Mouse (Mus musculus) embryonic facial prominence, embryonic 15.5 days (tissue): Measurements from ENCODE around the gene Rpl29. TPM values are rescaled to one million over a fixed set of nuclear protein-coding genes. Genes with fewer than 3 reads are reported as not detected.
A peak's percentile ranks its signal among the peaks of the same experiment; 100 is the strongest.

Experiments
- ATAC-seq: fragments of 200-750 bp; cut with Nextera tagmentation; 2 replicates; pipeline ENCODE4 v1.8.0; 2017; ENCODE audit warnings: low read depth, moderate TSS enrichment; ENCODE audit not compliant: insufficient number of reproducible peaks, low FRiP score, low TSS enrichment
- H3K27ac ChIP-seq: fragments of 300-500 bp; sonication (generic); replicated peaks from 2 replicates; pipeline ENCODE4 v1.5.1; 2015; ENCODE audit warnings: mild to moderate bottlenecking, inconsistent platforms
- H3K27me3 ChIP-seq: fragments of 300-500 bp; sonication (generic); 2 replicates; pipeline ENCODE4 v1.6.1; 2015; ENCODE audit warnings: inconsistent platforms
- H3K36me3 ChIP-seq: fragments of 300-500 bp; sonication (generic); 2 replicates; pipeline ENCODE4 v1.6.1; 2015; ENCODE audit warnings: mild to moderate bottlenecking, inconsistent platforms
- H3K4me1 ChIP-seq: fragments of 300-500 bp; sonication (generic); 2 replicates; pipeline ENCODE4 v1.6.1; 2015; ENCODE audit warnings: inconsistent platforms
- H3K4me2 ChIP-seq: fragments of 300-500 bp; sonication (generic); replicated peaks from 2 replicates; pipeline ENCODE4 v1.6.1; 2015; ENCODE audit warnings: mild to moderate bottlenecking, inconsistent platforms
- H3K4me3 ChIP-seq: fragments of 300-500 bp; sonication (generic); replicated peaks from 2 replicates; pipeline ENCODE4 v1.5.1; 2015; ENCODE audit warnings: mild to moderate bottlenecking, inconsistent platforms
- H3K9ac ChIP-seq: fragments of 300-500 bp; sonication (generic); 2 replicates; pipeline ENCODE4 v1.6.1; 2015; ENCODE audit warnings: inconsistent platforms
- H3K9me3 ChIP-seq: fragments of 300-500 bp; sonication (generic); replicated peaks from 2 replicates; pipeline ENCODE4 v1.6.1; 2016; ENCODE audit warnings: inconsistent platforms
- WGBS: fragments of 180-500 bp; shearing (Covaris S2); methylation state at CpG from one replicate; pipeline ENCODE4 v1.1.7; 2015; 5-methylcytosine and 5-hydroxymethylcytosine counted together
- polyA plus RNA-seq: library from polyadenylated mRNA; unstranded; fragments of >200 nt; fragmentation: Nextera tagmentation; extraction: Ambion mirVana; gene quantifications from 2 replicates; pipeline ENCODE4 v1.2.1, GENCODE M21; 2015

The Rpl29 gene
- polyA plus RNA-seq, 1 experiment from 2014 or later = 957 TPM

DNA sequence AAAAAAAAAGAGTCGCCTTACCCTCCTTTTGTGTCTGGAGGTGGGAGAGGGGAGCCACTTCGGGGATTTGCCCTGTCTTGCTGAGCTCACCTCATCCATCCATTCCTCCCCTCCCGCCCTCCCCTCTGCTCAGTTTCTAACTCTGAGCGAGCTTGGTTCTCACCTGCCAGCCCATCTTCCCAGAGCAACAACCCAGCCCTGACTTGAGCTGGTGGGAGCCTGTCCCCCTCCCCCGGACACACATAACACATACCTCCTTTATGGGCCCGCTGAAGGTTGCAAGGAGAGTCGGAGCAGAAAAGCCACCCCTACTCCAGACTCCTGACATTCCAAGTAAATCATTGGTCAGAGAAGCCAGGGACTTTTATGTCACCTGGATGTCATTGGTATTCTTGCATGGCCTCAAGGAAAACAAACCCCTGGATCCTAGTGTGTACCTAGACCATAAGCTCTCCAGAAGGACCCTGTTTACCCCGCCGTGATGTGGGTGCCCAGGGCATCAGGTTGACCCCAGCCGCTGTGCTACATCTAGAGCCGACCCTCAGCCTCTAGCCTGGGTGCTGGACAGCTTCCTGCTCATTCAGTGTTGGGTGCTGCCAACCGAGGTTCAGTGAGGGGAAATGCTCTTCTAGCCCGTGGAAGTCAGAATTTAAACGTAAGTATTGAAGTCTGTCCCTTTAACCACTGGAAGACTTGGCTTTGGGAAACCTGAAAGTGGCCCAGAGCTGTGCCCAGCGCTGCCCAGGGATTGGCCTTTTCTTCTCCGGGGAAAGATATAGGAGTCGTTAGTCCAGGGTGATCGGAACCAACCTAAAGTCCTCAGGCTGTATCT is 8.0 kb upstream of the Rpl29 start:
- Histone ChIP-seq H3K36me3 (no peaks in the 10 kb centered on the region), H3K4me3 (peak overlapping the region; percentile 18), H3K27ac (peak overlapping the region; percentile 17), H3K4me1 (peaks cover 51% of the 10 kb centered on the region), H3K4me2 (peak overlapping the region; percentile 45), H3K9me3 (no peaks in the 10 kb centered on the region), H3K9ac (no peak overlapping the region), H3K27me3 (no peaks in the 10 kb centered on the region)
- no peak for ATAC-seq
- 7% methylated on average over 18 of the region's 18 CpGs for WGBS

DNA sequence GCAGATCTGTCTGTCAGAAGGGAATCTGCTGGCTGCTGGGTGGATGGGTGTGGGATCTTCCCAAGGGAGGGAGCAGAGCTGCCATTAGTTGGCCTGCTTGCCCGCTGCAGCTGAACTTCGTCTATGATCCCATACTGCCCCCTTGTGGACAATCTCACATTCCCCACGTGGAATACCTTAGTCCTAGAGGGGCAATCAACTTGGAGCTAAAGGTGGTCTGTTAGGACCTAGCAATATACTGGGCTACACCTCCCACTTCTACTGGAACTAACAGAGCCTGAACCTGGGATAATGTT is 7.4 kb upstream of the Rpl29 start:
- Histone ChIP-seq H3K36me3 (no peaks in the 10 kb centered on the region), H3K4me3 (peak overlapping the region; percentile 18), H3K27me3 (no peaks in the 10 kb centered on the region), H3K9ac (no peak overlapping the region), H3K9me3 (no peaks in the 10 kb centered on the region), H3K4me1 (peaks cover 51% of the 10 kb centered on the region), H3K27ac (peak overlapping the region; percentile 17; the same call in 1 of the 2 replicates), H3K4me2 (peak overlapping the region; percentile 45)
- 1% methylated on average over 3 of the region's 3 CpGs for WGBS
- ATAC-seq = peak; percentile 77

DNA sequence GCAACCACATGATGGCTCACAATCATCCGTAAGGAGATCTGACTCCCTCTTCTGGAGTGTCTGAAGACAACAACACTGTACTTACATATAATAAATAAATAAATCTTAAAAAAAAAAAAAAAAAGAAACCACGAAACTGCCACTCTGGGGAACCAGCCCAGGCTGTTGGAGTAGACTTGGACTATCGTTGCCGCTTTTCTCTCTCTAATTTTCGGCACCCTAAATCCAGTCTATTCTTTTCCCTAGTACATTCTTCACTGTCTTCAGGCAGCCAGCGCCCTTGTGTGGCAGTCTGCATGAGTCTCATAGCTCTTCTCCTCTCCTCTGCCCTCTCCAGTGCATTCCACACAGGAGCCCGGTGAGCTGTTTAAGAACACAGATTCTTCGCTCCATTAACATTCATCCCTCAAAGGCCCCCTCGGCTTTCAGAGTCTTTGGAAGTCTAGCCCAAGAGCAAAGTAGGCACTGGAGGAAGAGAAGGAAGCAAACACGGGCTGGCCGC is 484 bp upstream of the Rpl29 start:
- Histone ChIP-seq H3K4me1 (peaks cover 12% of the 10 kb centered on the region), H3K9ac (peak overlapping the region; percentile 44; the same call in 1 of the 2 replicates), H3K27ac (peak overlapping the region; percentile 98), H3K4me3 (peak overlapping the region; percentile 62), H3K9me3 (no peaks in the 10 kb centered on the region), H3K4me2 (peak overlapping the region; percentile 68), H3K27me3 (no peaks in the 10 kb centered on the region), H3K36me3 (peaks cover 32% of the 10 kb centered on the region)
- peak; percentile 27 for ATAC-seq
- 13% methylated on average over 11 of the region's 11 CpGs for WGBS

DNA sequence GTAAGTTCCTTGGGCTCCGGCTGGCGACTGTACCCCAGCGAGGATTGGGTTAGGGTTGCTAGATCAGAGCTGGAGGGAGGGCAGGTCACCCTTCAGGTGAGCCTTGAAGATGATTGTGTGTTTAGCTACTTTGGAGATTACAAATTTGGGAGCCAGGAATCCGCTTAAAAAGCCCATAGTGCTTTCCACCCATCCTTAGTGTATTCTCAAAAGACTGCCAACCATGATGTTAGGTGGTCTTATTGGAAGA is 686 bp downstream of the Rpl29 start:
- H3K27ac ChIP-seq = peak overlapping the region; percentile 98
- WGBS = 4% methylated on average over 4 of the region's 4 CpGs
- peak overlapping the region; percentile 62 for H3K4me3 ChIP-seq
- ATAC-seq = no peak
- H3K4me2 ChIP-seq = peak overlapping the region; percentile 68
- H3K36me3 ChIP-seq = peaks cover 41% of the 10 kb centered on the region
- H3K4me1 ChIP-seq = peaks cover 12% of the 10 kb centered on the region
- peak overlapping the region; percentile 95 for H3K9ac ChIP-seq
- H3K27me3 ChIP-seq = no peaks in the 10 kb centered on the region
- H3K9me3 ChIP-seq = no peaks in the 10 kb centered on the region

DNA sequence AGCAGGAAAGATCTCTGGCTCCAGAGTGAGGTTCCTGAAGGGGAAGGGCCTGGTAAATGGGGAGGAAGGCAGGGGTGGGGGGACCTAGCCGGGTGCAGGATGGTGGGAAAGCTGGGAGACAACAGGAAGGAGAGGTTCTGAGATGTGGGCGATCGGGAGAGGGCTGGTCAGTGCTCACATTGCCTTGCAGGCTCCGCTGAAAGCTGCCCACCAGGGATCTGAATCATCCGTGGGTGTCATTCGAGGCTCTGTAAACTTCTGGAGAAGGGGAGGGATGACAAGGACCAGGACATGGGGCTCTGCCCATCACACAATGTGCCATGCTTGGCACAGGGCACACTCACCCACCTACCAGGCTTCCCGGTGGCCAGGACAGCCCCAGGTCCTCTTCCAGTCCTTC is 4.1 kb downstream of the Rpl29 start:
- Histone ChIP-seq H3K4me1 (peaks cover 25% of the 10 kb centered on the region), H3K4me3 (no peak overlapping the region), H3K36me3 (peaks cover 43% of the 10 kb centered on the region), H3K27me3 (no peaks in the 10 kb centered on the region), H3K27ac (0 out of 2 replicates have a peak overlapping the region, but pooled peaks have one; percentile 8), H3K4me2 (no peak overlapping the region), H3K9ac (no peak overlapping the region), H3K9me3 (no peaks in the 10 kb centered on the region)
- no peak for ATAC-seq
- WGBS = 70% methylated on average over 7 of the region's 7 CpGs

DNA sequence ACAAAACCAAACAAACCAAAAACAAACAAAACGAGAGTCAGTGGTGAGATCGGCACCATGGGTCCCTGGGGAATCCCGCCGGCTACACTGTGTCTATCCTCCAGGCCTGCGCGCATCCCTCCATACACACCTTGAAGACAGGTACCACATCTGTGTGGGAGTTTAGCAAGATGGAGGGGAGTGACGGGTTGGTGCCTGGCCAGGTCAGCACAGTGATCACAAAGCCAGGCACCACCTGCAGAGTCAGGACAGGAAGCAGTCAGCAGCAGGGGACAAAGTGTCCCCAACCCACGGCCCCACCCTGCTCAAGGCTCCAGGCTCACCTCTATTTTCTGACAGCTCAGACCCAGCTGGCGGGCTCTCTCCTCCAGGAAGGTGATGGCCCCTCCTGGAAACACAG is 7.3 kb downstream of the Rpl29 start:
- Histone ChIP-seq H3K9me3 (no peaks in the 10 kb centered on the region), H3K4me2 (no peak overlapping the region), H3K36me3 (peaks cover 40% of the 10 kb centered on the region), H3K4me3 (no peak overlapping the region), H3K27ac (no peak overlapping the region), H3K9ac (no peak overlapping the region), H3K27me3 (no peaks in the 10 kb centered on the region), H3K4me1 (peaks cover 19% of the 10 kb centered on the region)
- 72% methylated on average over 9 of the region's 9 CpGs for WGBS
- no peak for ATAC-seq

DNA sequence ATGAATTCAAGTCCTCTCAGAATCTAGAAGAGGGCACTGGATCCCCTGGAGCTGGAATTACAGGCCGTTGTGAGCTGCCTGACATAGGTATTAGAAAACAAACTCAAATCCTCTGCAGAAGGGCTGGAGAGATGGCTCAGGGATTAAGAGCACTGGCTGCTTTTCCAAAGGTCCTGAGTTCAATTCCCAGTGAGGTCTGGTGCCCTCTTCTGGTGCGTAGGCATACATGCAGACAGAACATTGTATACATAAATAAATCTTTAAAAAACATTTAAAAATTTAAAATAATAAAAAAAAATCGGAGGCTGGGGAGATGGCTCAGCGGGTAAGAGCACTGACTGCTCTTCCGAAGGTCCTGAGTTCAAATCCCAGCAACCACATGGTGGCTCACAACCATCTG is 13.4 kb downstream of the Rpl29 start:
- no peak overlapping the region for H3K4me2 ChIP-seq
- 74% methylated on average over 5 of the region's 5 CpGs for WGBS

DNA sequence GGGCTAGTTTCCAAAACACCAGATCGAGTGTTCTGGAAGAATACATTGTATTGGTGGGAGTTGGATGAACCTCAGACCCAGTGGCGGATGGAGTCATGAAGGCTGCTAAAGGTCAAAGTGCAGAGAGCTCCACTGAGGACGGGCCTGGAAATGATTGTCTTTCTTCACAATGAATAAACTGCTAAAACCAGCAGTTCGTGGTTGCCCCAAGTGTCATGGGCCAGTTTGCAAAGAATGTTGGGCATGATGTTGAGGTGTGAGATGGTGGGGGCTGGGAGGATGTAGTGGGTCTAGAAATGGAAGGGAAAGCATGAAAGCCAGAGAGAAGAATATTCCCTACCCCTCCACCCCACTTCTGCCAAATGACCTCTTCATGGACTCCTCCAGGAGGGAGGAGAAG is 15.6 kb downstream of the Rpl29 start:
- ATAC-seq = no peak
- WGBS = 63% methylated on average over 4 of the region's 4 CpGs

More for the DNA sequence above, 13.4 kb downstream of the Rpl29 start:
- no peaks in the 10 kb centered on the region for H3K9me3 ChIP-seq
- H3K27ac ChIP-seq = no peak overlapping the region
- no peak for ATAC-seq
- peaks cover 31% of the 10 kb centered on the region for H3K4me1 ChIP-seq
- H3K36me3 ChIP-seq = peaks cover 9% of the 10 kb centered on the region; the same call in 1 of the 2 replicates
- no peak overlapping the region for H3K4me3 ChIP-seq
- no peaks in the 10 kb centered on the region for H3K27me3 ChIP-seq
- no peak overlapping the region for H3K9ac ChIP-seq

DNA sequence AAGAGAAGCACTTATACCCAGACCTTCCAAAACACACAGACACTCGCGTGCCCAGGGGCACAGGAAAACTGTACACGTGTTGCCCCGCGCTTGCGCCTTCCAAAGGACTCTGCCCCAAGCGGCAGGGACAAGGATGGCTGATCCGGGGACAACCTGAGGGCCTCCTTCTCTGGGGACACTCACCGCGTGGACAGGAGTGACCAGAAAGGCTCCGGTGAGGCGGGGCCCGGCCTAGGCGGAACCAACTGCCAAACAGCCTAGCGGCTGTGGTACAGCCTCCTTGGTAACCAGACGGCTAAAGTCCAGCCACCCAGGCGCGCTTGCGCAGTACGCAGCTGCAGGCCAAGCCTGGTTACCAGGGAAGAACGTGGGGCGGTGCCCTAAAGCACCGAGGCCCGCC is 18.1 kb downstream of the Rpl29 start, which contains the start of the genes Abhd14b and Abhd14a:
Gene Abhd14b, plus strand, starts transcription at position 112 of the 400 bp plus-strand sequence.
Gene Abhd14a, minus strand, starts transcription at position 331 of the 400 bp plus-strand sequence.
- Histone ChIP-seq H3K4me2 (peak within 1 kb of the TSS; percentile 78), H3K9ac (peak within 1 kb of the TSS; percentile 65), H3K36me3 (no peaks in the 10 kb centered on the region), H3K9me3 (no peaks in the 10 kb centered on the region), H3K4me1 (peaks cover 67% of the 10 kb centered on the region), H3K27ac (peak within 1 kb of the TSS; percentile 85), H3K27me3 (no peaks in the 10 kb centered on the region), H3K4me3 (peak within 1 kb of the TSS; percentile 67)
- under 1% methylated on average over 24 of the region's 24 CpGs for WGBS
- ATAC-seq = peak; percentile 89

More for the DNA sequence above, 15.6 kb downstream of the Rpl29 start:
- no peak overlapping the region for H3K27ac ChIP-seq
- no peaks in the 10 kb centered on the region for H3K27me3 ChIP-seq
- H3K4me2 ChIP-seq = no peak overlapping the region
- no peak overlapping the region for H3K4me3 ChIP-seq
- H3K36me3 ChIP-seq = peaks cover 9% of the 10 kb centered on the region; the same call in 1 of the 2 replicates
- H3K9ac ChIP-seq = no peak overlapping the region
- no peaks in the 10 kb centered on the region for H3K9me3 ChIP-seq
- peaks cover 42% of the 10 kb centered on the region for H3K4me1 ChIP-seq

DNA sequence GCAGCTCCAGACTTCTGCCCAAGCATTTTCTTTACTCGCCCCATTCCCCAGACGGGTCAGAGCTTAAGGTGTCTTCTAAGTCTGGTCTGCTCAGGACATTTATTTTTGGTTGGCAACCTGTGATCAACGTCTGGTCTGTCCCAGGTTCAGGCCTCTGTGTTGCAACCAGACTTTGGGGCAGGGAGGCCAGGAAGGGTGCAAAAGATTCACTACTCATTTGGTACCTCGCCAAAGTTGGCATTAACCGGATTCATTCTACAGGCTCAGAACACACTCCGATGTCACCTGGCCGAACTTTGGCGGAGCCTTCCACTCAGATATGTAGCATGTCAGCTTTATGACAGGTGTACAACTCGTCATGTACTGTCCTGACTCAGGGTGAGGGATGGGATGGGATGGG is 18.7 kb downstream of the Rpl29 start:
- H3K9me3 ChIP-seq = no peaks in the 10 kb centered on the region
- H3K27me3 ChIP-seq = no peaks in the 10 kb centered on the region
- 30% methylated on average over 9 of the region's 9 CpGs for WGBS
- H3K4me3 ChIP-seq = peak overlapping the region; percentile 67
- H3K4me1 ChIP-seq = peaks cover 73% of the 10 kb centered on the region
- 0 out of 2 replicates have a peak, but pooled peaks have one; percentile 2 for ATAC-seq
- H3K27ac ChIP-seq = peak overlapping the region; percentile 85
- no peaks in the 10 kb centered on the region for H3K36me3 ChIP-seq
- peak overlapping the region; percentile 78 for H3K4me2 ChIP-seq
- no peak overlapping the region for H3K9ac ChIP-seq

DNA sequence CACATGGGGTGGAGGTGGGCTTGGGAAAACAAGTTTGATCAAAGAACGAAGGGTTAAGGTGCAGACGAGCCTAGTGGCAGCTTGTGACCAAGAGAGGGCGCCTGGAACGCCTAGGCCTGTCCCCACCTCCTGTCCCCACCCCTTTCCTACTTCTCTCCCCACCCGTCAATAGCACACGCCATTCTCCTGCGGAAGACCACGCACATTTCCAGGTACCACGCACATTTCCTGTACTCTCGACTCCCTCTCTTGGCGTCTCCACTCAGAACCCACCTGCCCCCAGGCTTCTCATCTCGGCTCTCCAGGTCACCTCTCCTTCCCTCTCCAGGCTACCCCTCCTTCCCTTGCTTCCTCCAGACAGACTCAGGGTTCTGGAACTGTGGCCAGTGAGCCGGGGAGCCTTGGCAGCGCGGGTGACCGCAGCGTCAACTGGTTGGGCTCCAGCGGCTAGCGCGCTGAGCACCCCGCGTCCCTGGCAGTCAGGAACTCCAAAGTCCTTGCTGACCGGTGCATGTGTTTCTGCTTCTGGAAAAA is 19.3 kb downstream of the Rpl29 start:
- 1% methylated on average over 23 of the region's 23 CpGs for WGBS
- ATAC-seq = peak; percentile 50; the same call in 1 of the 2 replicates
- no peaks in the 10 kb centered on the region for H3K36me3 ChIP-seq
- peaks cover 78% of the 10 kb centered on the region for H3K4me1 ChIP-seq
- H3K4me3 ChIP-seq = peak overlapping the region; percentile 67
- H3K9me3 ChIP-seq = no peaks in the 10 kb centered on the region
- peak overlapping the region; percentile 65 for H3K9ac ChIP-seq
- H3K27me3 ChIP-seq = no peaks in the 10 kb centered on the region
- H3K27ac ChIP-seq = peak overlapping the region; percentile 85
- peak overlapping the region; percentile 78 for H3K4me2 ChIP-seq
